Mouse (Mus musculus) hindbrain, embryonic 15.5 days (tissue): ENCODE results near the gene Rab28. TPM values are rescaled to one million over a fixed set of nuclear protein-coding genes. Genes with fewer than 3 reads are reported as not detected.

Experiments used
- ATAC-seq: fragments of 200-750 bp; cut with Nextera tagmentation; 2 replicates; pipeline ENCODE4 v1.8.0; 2017; ENCODE audit warnings: low read depth, moderate number of reproducible peaks, moderate TSS enrichment; ENCODE audit not compliant: low FRiP score
- H3K27ac ChIP-seq: fragments of 300-500 bp; sonication (generic); replicated peaks from 2 replicates; pipeline ENCODE4 v1.5.1; 2015; ENCODE audit warnings: mild to moderate bottlenecking, inconsistent platforms
- H3K27me3 ChIP-seq: fragments of 300-500 bp; sonication (generic); 2 replicates; pipeline ENCODE4 v1.6.1; 2015; ENCODE audit warnings: control low read depth, inconsistent platforms
- H3K36me3 ChIP-seq: fragments of 300-500 bp; sonication (generic); 2 replicates; pipeline ENCODE4 v1.6.1; 2015; ENCODE audit warnings: control low read depth, inconsistent platforms
- H3K4me1 ChIP-seq: fragments of 300-500 bp; sonication (generic); replicated peaks from 2 replicates; pipeline ENCODE4 v1.6.1; 2015; ENCODE audit warnings: control low read depth, inconsistent platforms
- H3K4me2 ChIP-seq: fragments of 300-500 bp; sonication (generic); 2 replicates; pipeline ENCODE4 v1.6.1; 2015; ENCODE audit warnings: moderate library complexity, mild to moderate bottlenecking, inconsistent platforms
- H3K4me3 ChIP-seq: fragments of 300-500 bp; sonication (generic); 2 replicates; pipeline ENCODE4 v1.5.1; 2015; ENCODE audit warnings: mild to moderate bottlenecking, inconsistent platforms
- H3K9ac ChIP-seq: fragments of 300-500 bp; sonication (generic); 2 replicates; pipeline ENCODE4 v1.6.1; 2015; ENCODE audit warnings: inconsistent platforms
- H3K9me3 ChIP-seq: fragments of 300-500 bp; sonication (generic); 2 replicates; pipeline ENCODE4 v1.6.1; 2016; ENCODE audit warnings: control low read depth, inconsistent platforms
- WGBS: fragments of 180-500 bp; shearing (Covaris S2); methylation state at CpG from one replicate; pipeline ENCODE4 v1.1.7; 2015; 5-methylcytosine and 5-hydroxymethylcytosine counted together
- polyA plus RNA-seq: library from polyadenylated mRNA; unstranded; fragments of >200 nt; fragmentation: Nextera tagmentation; extraction: Ambion mirVana; gene quantifications from 2 replicates; pipeline ENCODE4 v1.2.1, GENCODE M21; 2015

Rab28 gene
- polyA plus RNA-seq, 1 experiment from 2014 or later: 61.9 TPM

GRCm38 (mm10) chr5:41618966-41619365, 89.0 kb downstream of the Rab28 start:
- Histone ChIP-seq H3K27me3 (no peaks in the 10 kb centered on the region), H3K4me1 (no peaks in the 10 kb centered on the region), H3K9ac (no peak overlapping the region), H3K4me3 (no peak overlapping the region), H3K36me3 (no peaks in the 10 kb centered on the region), H3K9me3 (no peaks in the 10 kb centered on the region), H3K4me2 (no peak overlapping the region), H3K27ac (no peak overlapping the region)
- WGBS: 93% methylated on average over 1 of the region's 1 CpGs
- ATAC-seq: no peak

DNA sequence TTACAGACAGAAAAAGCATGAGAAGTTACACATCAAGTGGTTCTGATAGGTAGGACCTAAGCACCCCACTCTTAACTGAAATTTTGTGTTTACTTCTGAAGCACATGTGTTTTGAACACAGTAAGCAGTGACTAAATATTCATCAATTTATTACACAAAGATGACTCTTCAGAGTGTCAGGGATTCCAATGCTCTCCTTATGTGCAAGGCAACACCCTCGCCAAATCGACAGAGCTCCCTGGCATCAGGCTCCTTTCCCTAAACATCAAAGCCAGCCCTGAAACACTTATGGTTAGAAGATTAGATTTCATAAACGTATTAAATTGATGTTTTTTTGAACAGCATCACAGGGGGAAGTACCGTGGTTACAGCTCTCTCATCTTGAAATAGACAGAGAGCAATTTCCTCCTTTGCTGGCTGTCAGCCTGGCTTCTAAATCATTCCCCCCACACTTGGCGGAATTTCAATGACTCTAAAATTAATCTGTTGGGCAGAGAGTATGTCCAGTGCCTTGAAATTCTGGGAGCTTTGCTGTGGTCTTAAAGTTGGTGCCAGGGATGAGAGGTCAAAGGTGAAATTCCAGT, 97.4 kb downstream of the Rab28 start:
- Histone ChIP-seq H3K4me1 (no peaks in the 10 kb centered on the region), H3K4me2 (no peak overlapping the region), H3K27me3 (no peaks in the 10 kb centered on the region), H3K9ac (no peak overlapping the region), H3K4me3 (no peak overlapping the region), H3K36me3 (no peaks in the 10 kb centered on the region), H3K9me3 (no peaks in the 10 kb centered on the region), H3K27ac (no peak overlapping the region)
- WGBS: 55% methylated on average over 5 of the region's 5 CpGs
- no peak for ATAC-seq

GRCm38 (mm10) chr5:41596242-41597117, 111.5 kb downstream of the Rab28 start:
- peak; percentile 87 for ATAC-seq
- H3K4me1 ChIP-seq: peaks cover 5% of the 10 kb centered on the region; the same call in 1 of the 2 replicates
- H3K4me2 ChIP-seq: no peak overlapping the region
- no peak overlapping the region for H3K4me3 ChIP-seq
- H3K36me3 ChIP-seq: no peaks in the 10 kb centered on the region
- no peak overlapping the region for H3K9ac ChIP-seq
- H3K27me3 ChIP-seq: no peaks in the 10 kb centered on the region
- WGBS: 100% methylated on average over 3 of the region's 3 CpGs
- H3K27ac ChIP-seq: peak overlapping the region; percentile 34; the same call in 1 of the 2 replicates
- no peaks in the 10 kb centered on the region for H3K9me3 ChIP-seq

DNA sequence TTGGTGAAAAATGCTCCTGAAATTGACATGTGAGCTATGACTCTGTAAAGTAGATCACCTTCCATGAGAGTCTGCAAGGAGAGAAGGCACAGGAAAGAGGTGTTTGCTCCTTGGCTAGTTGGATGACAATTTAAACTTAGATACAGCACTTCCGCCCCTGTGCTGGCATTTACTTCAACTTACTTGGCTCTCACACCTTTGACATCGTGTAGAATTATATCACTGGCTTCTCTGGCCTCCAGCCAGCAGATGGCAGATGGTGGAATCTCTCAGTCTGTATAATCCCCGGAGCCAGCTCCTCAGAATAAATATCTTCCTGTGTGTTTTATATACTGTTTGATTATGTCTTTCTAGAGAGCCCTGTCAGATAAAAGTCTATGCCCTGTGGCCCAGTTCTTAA, 112.8 kb downstream of the Rab28 start:
- no peaks in the 10 kb centered on the region for H3K36me3 ChIP-seq
- H3K27ac ChIP-seq: no peak overlapping the region
- H3K9me3 ChIP-seq: no peaks in the 10 kb centered on the region
- peaks cover 5% of the 10 kb centered on the region; the same call in 1 of the 2 replicates for H3K4me1 ChIP-seq
- H3K9ac ChIP-seq: no peak overlapping the region
- H3K4me3 ChIP-seq: no peak overlapping the region
- ATAC-seq: no peak
- H3K4me2 ChIP-seq: no peak overlapping the region
- WGBS: 63% methylated on average over 3 of the region's 3 CpGs
- H3K27me3 ChIP-seq: no peaks in the 10 kb centered on the region

GRCm38 (mm10) chr5:41578051-41578450, 129.9 kb downstream of the Rab28 start:
- ATAC-seq: no peak
- no peaks in the 10 kb centered on the region for H3K27me3 ChIP-seq
- no peak overlapping the region for H3K27ac ChIP-seq
- H3K4me2 ChIP-seq: no peak overlapping the region
- WGBS: 63% methylated on average over 2 of the region's 2 CpGs
- H3K4me1 ChIP-seq: no peaks in the 10 kb centered on the region
- no peak overlapping the region for H3K9ac ChIP-seq
- no peaks in the 10 kb centered on the region for H3K36me3 ChIP-seq
- H3K4me3 ChIP-seq: no peak overlapping the region
- H3K9me3 ChIP-seq: no peaks in the 10 kb centered on the region

Other genes starting within 250 kb of the Rab28 start
- gene Nkx3-2, start 56.3 kb upstream of the Rab28 start, polyA plus RNA-seq: not detected in 2 replicates
- 26.6 and 27.6 TPM in 2 replicates for gene Bod1l, start 136.2 kb upstream of the Rab28 start, polyA plus RNA-seq